Mouse (Mus musculus): ENCODE data around the gene Ncln. TPM values are rescaled to one million over a fixed set of nuclear protein-coding genes. Genes with fewer than 3 reads are reported as not detected.

Ncln gene
- total RNA-seq, 2 experiments from 2014 or later, result 39.1 to 47.3 TPM

GRCm38 (mm10) chr10:81519227-81519977, 23.2 kb upstream of the Ncln start:
- intact Hi-C loops (cut with DNase I; ENCODE audit: low total_unique reads), result no loop called here
- DNase-seq, result no peak

- DNase-seq, result peak; percentile 73
- intact Hi-C loops (cut with DNase I; ENCODE audit: low total_unique reads), result no loop called here
Observed at GRCm38 (mm10) chr10:81518546-81518945, 22.4 kb upstream of the Ncln start.

GRCm38 (mm10) chr10:81517227-81517626, 21.0 kb upstream of the Ncln start:
- no peak for DNase-seq
- intact Hi-C loops (cut with DNase I; ENCODE audit: low total_unique reads), result no loop called here

GRCm38 (mm10) chr10:81513798-81514197, 17.6 kb upstream of the Ncln start:
- DNase-seq, result no peak

GRCm38 (mm10) chr10:81510246-81510810, 14.1 kb upstream of the Ncln start:
- DNase-seq, result no peak
- intact Hi-C loops (cut with DNase I; ENCODE audit: low total_unique reads), result no loop called here

More at GRCm38 (mm10) chr10:81513798-81514197, 17.6 kb upstream of the Ncln start:
- intact Hi-C loops (cut with DNase I; ENCODE audit: low total_unique reads), result no loop called here

- intact Hi-C loops (cut with DNase I; ENCODE audit: low total_unique reads), result no loop called here
- DNase-seq, result no peak
Observed at GRCm38 (mm10) chr10:81507691-81508489, 11.7 kb upstream of the Ncln start.

- DNase-seq, result no peak
- intact Hi-C loops (cut with DNase I; ENCODE audit: low total_unique reads), result no loop called here
Observed at GRCm38 (mm10) chr10:81507095-81507494, 10.9 kb upstream of the Ncln start.

GRCm38 (mm10) chr10:81505016-81505664, 8.9 kb upstream of the Ncln start:
- intact Hi-C loops (cut with DNase I; ENCODE audit: low total_unique reads), result no loop called here
- DNase-seq, result no peak

GRCm38 (mm10) chr10:81502658-81503057, 6.5 kb upstream of the Ncln start:
- intact Hi-C loops (cut with DNase I; ENCODE audit: low total_unique reads), result loop anchor here (5.0 kb wide), 2 partner anchors 35 to 50 kb away; no protein-coding TSS in a partner anchor
- peak; percentile 83 for DNase-seq

GRCm38 (mm10) chr10:81501863-81502262, 5.7 kb upstream of the Ncln start:
- no peak for DNase-seq
- intact Hi-C loops (cut with DNase I; ENCODE audit: low total_unique reads), result loop anchor here (5.0 kb wide), 2 partner anchors 35 to 50 kb away; no protein-coding TSS in a partner anchor

- intact Hi-C loops (cut with DNase I; ENCODE audit: low total_unique reads), result loop anchor here (5.0 kb wide), 2 partner anchors 37 to 52 kb away; no protein-coding TSS in a partner anchor
- no peak for DNase-seq
Observed at GRCm38 (mm10) chr10:81500032-81500431, 3.8 kb upstream of the Ncln start, which contains the start of gene S1pr4. Gene S1pr4, minus strand, starts transcription at chr10:81500132.

GRCm38 (mm10) chr10:81499250-81499901, 3.2 kb upstream of the Ncln start:
- intact Hi-C loops (cut with DNase I; ENCODE audit: low total_unique reads), result no loop called here

GRCm38 (mm10) chr10:81498316-81499249, 2.4 kb upstream of the Ncln start:
- no peak for DNase-seq
- intact Hi-C loops (cut with DNase I; ENCODE audit: low total_unique reads), result no loop called here

More at GRCm38 (mm10) chr10:81499250-81499901, 3.2 kb upstream of the Ncln start:
- DNase-seq, result no peak

- no peak for DNase-seq
- intact Hi-C loops (cut with DNase I; ENCODE audit: low total_unique reads), result no loop called here
Observed at GRCm38 (mm10) chr10:81497401-81498270, 1.4 kb upstream of the Ncln start.

- intact Hi-C loops (cut with DNase I; ENCODE audit: low total_unique reads), result no loop called here
- DNase-seq, result no peak
Observed at GRCm38 (mm10) chr10:81496969-81497368, 777 bp upstream of the Ncln start.

- intact Hi-C loops (cut with DNase I; ENCODE audit: low total_unique reads), result no loop called here
- DNase-seq, result no peak
Observed at GRCm38 (mm10) chr10:81495616-81496263, 452 bp downstream of the Ncln start.

- no peak for DNase-seq
- intact Hi-C loops (cut with DNase I; ENCODE audit: low total_unique reads), result no loop called here
Observed at GRCm38 (mm10) chr10:81495151-81495550, 1.0 kb downstream of the Ncln start.

Data from gastrocnemius, postnatal 14 days (tissue).